Mouse (Mus musculus) hindbrain, embryonic 11.5 days (tissue): Measurements from ENCODE around the gene Zfp57. TPM values are rescaled to one million over a fixed set of nuclear protein-coding genes. Genes with fewer than 3 reads are reported as not detected.
"Not testable (repeated sequence)": the region's sequence is repeated elsewhere in the genome, so short reads cannot be mapped to it uniquely, and the experiment has no call there.

Experiments used
- ATAC-seq: fragments of 200-750 bp; cut with Nextera tagmentation; 2 replicates; pipeline ENCODE4 v1.8.0; 2017; ENCODE audit warnings: mild to moderate bottlenecking, moderate TSS enrichment, moderate library complexity; ENCODE audit not compliant: low FRiP score
- DNase-seq: peaks from one replicate; pipeline ENCODE4 v3.0.0-alpha.2; 2015; ENCODE audit warnings: low spot score
- H3K27ac ChIP-seq: fragments of 300-500 bp; sonication (generic); 2 replicates; pipeline ENCODE4 v1.5.1; 2014; ENCODE audit warnings: mild to moderate bottlenecking, low read depth, low read length
- H3K27me3 ChIP-seq: fragments of 300-500 bp; sonication (generic); 2 replicates; pipeline ENCODE4 v1.6.1; 2014; ENCODE audit warnings: mild to moderate bottlenecking, low read length, moderate library complexity, mixed read lengths; ENCODE audit not compliant: control insufficient read depth, insufficient read depth
- H3K36me3 ChIP-seq: fragments of 300-500 bp; sonication (generic); 2 replicates; pipeline ENCODE4 v1.6.1; 2014; ENCODE audit warnings: mild to moderate bottlenecking, low read length, moderate library complexity, mixed read lengths; ENCODE audit not compliant: control insufficient read depth, insufficient read depth
- H3K4me1 ChIP-seq: fragments of 300-500 bp; sonication (generic); replicated peaks from 2 replicates; pipeline ENCODE4 v1.6.1; 2014; ENCODE audit warnings: low read length, mixed read lengths; ENCODE audit not compliant: control insufficient read depth, insufficient read depth
- H3K4me2 ChIP-seq: fragments of 300-500 bp; sonication (generic); replicated peaks from 2 replicates; pipeline ENCODE4 v1.6.1; 2014; ENCODE audit warnings: mild to moderate bottlenecking, low read depth, low read length
- H3K4me3 ChIP-seq: fragments of 300-500 bp; sonication (generic); 2 replicates; pipeline ENCODE4 v1.5.1; 2014; ENCODE audit warnings: low read depth, low read length
- H3K9ac ChIP-seq: fragments of 300-500 bp; sonication (generic); 2 replicates; pipeline ENCODE4 v1.6.1; 2014; ENCODE audit warnings: low read depth, low read length
- H3K9me3 ChIP-seq: fragments of 300-500 bp; sonication (generic); 2 replicates; pipeline ENCODE4 v1.6.1; 2016; ENCODE audit warnings: low read length; ENCODE audit not compliant: control insufficient read depth
- WGBS: fragments of 180-500 bp; shearing (Covaris S2); extraction: QIAGEN DNeasy Blood & Tissue Kit; methylation state at CpG from one replicate; pipeline ENCODE4 v1.1.7; 2014; 5-methylcytosine and 5-hydroxymethylcytosine counted together
- polyA plus RNA-seq: library from polyadenylated mRNA; unstranded; fragments of >200 nt; fragmentation: Nextera tagmentation; extraction: Ambion mirVana; gene quantifications from 2 replicates; pipeline ENCODE4 v1.2.1, GENCODE M21; 2014

Gene Zfp57
- polyA plus RNA-seq, 1 experiment from 2014 or later = 153 TPM

GRCm38 (mm10) chr17:37003366-37003765 lies 2.4 kb downstream of the Zfp57 start:
- Histone ChIP-seq H3K4me3 (peak overlapping the region; percentile 80), H3K9ac (peak overlapping the region; percentile 96), H3K4me1 (0 out of 2 replicates have a peak, but pooled peaks cover 2% of the 10 kb centered on the region), H3K36me3 (peaks cover 2% of the 10 kb centered on the region; the same call in 1 of the 2 replicates), H3K4me2 (peak overlapping the region; percentile 61), H3K9me3 (no peaks in the 10 kb centered on the region), H3K27ac (no peak overlapping the region; the same call in 1 of the 2 replicates), H3K27me3 (no peaks in the 10 kb centered on the region)
- peak; percentile 22; the same call in 1 of the 2 replicates for ATAC-seq
- no peak for DNase-seq
- 45% methylated on average over 4 of the region's 4 CpGs for WGBS

- 94% methylated on average over 6 of the region's 6 CpGs for WGBS
- H3K27me3 ChIP-seq = no peaks in the 10 kb centered on the region
- H3K27ac ChIP-seq = no peak overlapping the region
- no peak overlapping the region for H3K4me3 ChIP-seq
- DNase-seq (no peak), ATAC-seq (no peak)
- no peaks in the 10 kb centered on the region for H3K9me3 ChIP-seq
- peaks cover 4% of the 10 kb centered on the region; the same call in 1 of the 2 replicates for H3K36me3 ChIP-seq
- H3K4me1 ChIP-seq = 0 out of 2 replicates have a peak, but pooled peaks cover 2% of the 10 kb centered on the region
- no peak overlapping the region for H3K9ac ChIP-seq
- no peak overlapping the region for H3K4me2 ChIP-seq
These were observed 7.2 kb downstream of the Zfp57 start for GRCm38 (mm10) chr17:37008161-37008560.

- Histone ChIP-seq H3K4me2 (no peak overlapping the region), H3K36me3 (peaks cover 4% of the 10 kb centered on the region; the same call in 1 of the 2 replicates), H3K9ac (no peak overlapping the region), H3K4me1 (no peaks in the 10 kb centered on the region), H3K27me3 (no peaks in the 10 kb centered on the region), H3K27ac (no peak overlapping the region), H3K4me3 (no peak overlapping the region), H3K9me3 (no peaks in the 10 kb centered on the region)
- ATAC-seq = no peak
- no peak for DNase-seq
- 95% methylated on average over 17 of the region's 17 CpGs for WGBS
These were observed 8.6 kb downstream of the Zfp57 start for GRCm38 (mm10) chr17:37009460-37010042.

GRCm38 (mm10) chr17:37011719-37012118 lies 10.8 kb downstream of the Zfp57 start:
- Histone ChIP-seq H3K27me3 (no peaks in the 10 kb centered on the region), H3K9me3 (no peaks in the 10 kb centered on the region), H3K4me3 (no peak overlapping the region), H3K36me3 (peaks cover 2% of the 10 kb centered on the region; the same call in 1 of the 2 replicates), H3K9ac (no peak overlapping the region), H3K4me1 (no peaks in the 10 kb centered on the region), H3K27ac (no peak overlapping the region), H3K4me2 (no peak overlapping the region)
- 81% methylated on average over 3 of the region's 3 CpGs for WGBS
- ATAC-seq = no peak
- DNase-seq = no peak

- Histone ChIP-seq H3K4me1 (no peaks in the 10 kb centered on the region), H3K27me3 (no peaks in the 10 kb centered on the region), H3K4me2 (no peak overlapping the region), H3K27ac (no peak overlapping the region), H3K36me3 (peaks cover 2% of the 10 kb centered on the region; the same call in 1 of the 2 replicates), H3K4me3 (no peak overlapping the region), H3K9ac (no peak overlapping the region), H3K9me3 (no peaks in the 10 kb centered on the region)
- ATAC-seq (no peak), DNase-seq (no peak)
- WGBS = 77% methylated on average over 5 of the region's 5 CpGs
These were observed 11.2 kb downstream of the Zfp57 start for GRCm38 (mm10) chr17:37012141-37012540.

DNA sequence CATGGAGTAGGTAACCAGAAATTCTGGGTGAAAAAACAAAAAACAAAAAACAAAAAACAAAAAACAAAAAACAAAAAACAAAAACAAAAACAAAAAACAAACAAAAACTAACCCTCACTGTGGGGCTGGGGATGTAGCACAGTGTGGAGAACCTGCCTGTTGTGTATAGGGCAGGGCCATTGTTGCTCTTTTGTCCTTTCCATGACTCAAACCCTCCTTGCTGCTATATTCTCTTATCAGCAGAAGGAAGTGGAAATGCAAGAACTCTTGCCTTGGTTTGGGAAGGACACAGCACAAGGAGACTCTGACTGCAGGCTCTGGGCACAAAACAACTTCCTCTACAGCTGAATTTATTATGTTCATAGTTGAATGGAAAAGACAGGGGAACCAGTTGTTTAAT lies 15.4 kb downstream of the Zfp57 start:
- Histone ChIP-seq H3K36me3 (no peaks in the 10 kb centered on the region), H3K4me1 (no peaks in the 10 kb centered on the region), H3K9ac (no peak overlapping the region), H3K4me3 (no peak overlapping the region), H3K4me2 (no peak overlapping the region), H3K27ac (no peak overlapping the region), H3K9me3 (no peaks in the 10 kb centered on the region), H3K27me3 (no peaks in the 10 kb centered on the region)
- no peak for ATAC-seq
- DNase-seq = no peak

DNA sequence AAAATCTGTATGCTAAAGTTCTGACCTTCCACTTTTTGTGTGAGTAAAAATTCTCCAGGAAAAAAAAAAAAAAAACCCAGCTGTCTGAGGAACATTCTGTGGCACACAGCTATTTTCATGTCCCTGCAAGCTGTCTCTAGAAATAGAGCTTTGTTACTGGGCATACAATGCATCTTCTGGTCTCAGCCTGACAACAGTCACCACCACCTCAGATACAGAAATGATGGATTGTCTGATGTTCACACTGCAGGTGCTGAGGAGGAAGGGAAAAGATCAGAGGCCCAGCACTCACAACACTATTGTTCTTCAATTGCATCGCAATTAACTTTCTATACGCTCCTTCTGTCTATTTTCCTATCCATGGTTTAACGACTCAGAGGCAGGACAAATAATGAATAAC lies 17.4 kb downstream of the Zfp57 start:
- Histone ChIP-seq H3K27me3 (no peaks in the 10 kb centered on the region), H3K9me3 (no peaks in the 10 kb centered on the region), H3K4me3 (no peak overlapping the region), H3K9ac (no peak overlapping the region), H3K27ac (no peak overlapping the region), H3K4me1 (no peaks in the 10 kb centered on the region), H3K4me2 (no peak overlapping the region), H3K36me3 (no peaks in the 10 kb centered on the region)
- ATAC-seq = no peak
- WGBS = 75% methylated on average over 3 of the region's 3 CpGs
- no peak for DNase-seq

- 99% methylated on average over 5 of the region's 5 CpGs for WGBS
- ATAC-seq, H3K4me2 ChIP-seq: not testable (repeated sequence)
These were observed 18.3 kb downstream of the Zfp57 start for GRCm38 (mm10) chr17:37019242-37019641.

More at GRCm38 (mm10) chr17:37019242-37019641, 18.3 kb downstream of the Zfp57 start:
- H3K27me3 ChIP-seq, DNase-seq, H3K27ac ChIP-seq, H3K4me3 ChIP-seq, H3K4me1 ChIP-seq, H3K9ac ChIP-seq, H3K36me3 ChIP-seq, H3K9me3 ChIP-seq: not testable (repeated sequence)
